Mouse (Mus musculus) right cerebral cortex, postnatal 4 days (tissue): ENCODE results near the gene Espn.

Source experiments
- DNase-seq: peaks from one replicate; pipeline ENCODE4 v3.0.0-alpha.2; 2022

The Espn gene

DNA sequence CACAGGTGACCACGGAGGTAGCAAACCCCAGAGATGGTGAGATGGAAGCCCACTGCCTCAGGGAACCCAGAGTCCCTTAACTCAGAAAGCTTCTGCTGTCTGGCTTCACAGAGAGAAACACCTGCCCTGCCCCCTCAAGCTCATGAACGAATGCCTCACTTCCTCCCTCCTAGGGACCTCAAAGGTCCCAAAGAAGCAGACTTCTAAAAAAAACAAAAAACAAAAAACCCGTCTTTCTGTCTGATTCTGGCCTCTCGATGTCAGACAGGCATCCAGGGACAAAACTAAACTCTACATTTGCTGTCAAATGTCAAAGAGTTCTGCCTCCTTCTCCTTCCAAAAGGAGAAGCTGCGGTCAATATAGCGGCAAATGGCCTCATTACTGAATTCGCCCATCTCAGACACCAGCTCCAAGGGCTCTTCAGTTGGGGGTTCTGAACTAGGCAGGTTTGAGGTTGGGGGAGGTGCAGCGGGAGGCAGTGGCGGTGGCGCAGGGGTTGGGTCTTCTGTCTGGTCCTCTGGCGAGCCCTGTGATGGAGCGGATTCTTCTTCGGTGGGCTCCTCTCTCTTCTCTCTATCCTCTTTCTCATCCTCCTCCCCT, 27.7 kb downstream of the Espn start:
- no peak for DNase-seq

DNA sequence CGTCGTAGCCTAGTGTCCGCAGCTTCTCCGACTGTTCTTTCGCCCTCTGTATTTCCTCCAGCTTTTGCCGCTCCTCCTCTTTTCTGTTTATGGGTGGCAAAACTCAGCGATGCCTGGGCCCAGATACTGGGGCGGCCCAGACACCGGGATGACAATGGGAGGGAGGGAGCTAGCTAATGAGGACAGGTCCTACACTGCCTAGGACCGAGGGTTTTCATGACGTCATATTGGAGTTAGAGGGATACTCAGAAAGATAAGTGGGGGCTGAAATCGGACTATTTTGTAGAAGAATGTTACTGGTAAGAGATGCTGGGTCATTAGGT, 31.0 kb downstream of the Espn start:
- DNase-seq = no peak

DNA sequence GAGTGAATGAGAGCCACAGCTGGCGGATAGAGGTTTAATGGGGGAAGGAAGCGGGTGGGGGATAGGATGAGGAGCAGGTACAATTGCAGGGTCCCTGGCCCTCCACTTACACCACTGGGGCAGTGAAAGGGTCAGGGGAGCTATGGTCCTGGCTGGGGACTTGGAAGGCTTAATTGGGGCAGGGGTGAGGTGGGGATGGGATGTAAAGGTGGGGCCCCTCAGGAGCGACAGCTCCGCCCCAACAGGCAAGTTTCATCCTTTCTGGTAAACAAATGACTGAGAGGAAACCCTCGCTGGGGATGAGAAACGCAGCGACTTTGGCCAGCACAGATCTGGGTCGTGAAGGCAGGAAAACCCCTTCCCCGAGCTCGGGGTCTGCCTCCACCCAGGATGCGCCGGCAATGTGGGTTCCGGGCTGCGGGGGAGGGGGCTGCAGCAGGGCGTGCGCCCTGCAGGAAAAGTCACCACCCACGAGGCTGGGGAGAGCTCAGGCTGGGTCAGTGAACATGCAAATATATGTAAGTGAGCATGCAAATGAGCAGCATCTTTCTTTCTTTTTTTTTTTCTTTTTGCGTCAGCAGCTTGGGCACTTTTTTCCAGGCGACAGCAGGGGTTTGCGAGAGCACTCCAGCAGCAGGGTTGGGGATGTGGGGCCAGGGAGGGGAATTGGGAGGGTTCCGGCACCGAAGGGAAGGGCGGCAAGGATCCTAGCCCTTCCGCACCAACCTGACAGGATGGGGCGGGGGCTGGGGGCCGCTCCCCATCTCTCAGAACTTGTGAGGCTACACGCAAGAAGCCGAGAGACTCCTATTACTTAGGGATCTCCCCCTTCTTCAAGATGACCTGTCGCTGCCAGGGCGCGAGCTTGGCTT, 31.6 kb downstream of the Espn start:
- DNase-seq = no peak

DNA sequence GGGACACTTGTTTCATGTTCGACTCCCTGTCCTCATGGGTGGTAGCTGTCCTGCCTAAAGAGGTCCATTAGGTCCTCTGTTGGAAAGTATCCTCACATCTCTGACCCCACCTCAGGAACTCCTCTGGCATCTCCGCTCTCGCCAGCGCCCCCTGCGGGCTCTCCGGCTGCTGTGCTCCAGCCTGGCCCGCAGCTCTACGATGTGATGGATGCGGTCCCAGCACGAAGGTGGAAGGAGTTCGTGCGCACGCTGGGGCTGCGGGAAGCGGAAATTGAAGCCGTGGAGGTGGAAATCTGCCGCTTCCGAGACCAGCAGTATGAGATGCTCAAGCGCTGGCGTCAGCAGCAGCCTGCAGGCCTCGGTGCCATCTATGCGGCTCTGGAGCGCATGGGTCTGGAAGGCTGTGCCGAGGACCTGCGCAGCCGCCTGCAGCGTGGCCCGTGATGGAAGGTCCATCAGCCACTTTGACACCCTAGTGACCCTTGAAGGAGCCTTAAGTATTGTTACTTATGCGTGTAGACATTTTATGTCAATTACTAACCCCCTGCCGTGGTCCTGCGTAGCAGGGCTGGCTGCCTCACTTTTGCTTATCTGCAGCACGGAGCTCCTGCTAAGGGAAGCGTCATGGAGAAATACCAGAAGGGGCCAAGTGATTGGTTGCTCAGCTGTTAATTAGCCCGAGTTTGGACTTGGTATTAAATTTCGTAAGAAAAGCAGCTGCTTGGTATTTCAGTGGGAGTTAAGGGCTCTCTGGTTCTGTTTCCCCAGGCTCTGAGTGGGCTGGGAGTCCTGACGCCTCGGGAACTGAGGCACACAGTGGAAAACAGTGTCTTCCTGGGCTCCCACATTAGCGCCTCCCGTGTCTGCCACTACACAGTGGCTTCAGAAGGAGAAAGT, 32.5 kb downstream of the Espn start:
- DNase-seq = peak; percentile 66

DNA sequence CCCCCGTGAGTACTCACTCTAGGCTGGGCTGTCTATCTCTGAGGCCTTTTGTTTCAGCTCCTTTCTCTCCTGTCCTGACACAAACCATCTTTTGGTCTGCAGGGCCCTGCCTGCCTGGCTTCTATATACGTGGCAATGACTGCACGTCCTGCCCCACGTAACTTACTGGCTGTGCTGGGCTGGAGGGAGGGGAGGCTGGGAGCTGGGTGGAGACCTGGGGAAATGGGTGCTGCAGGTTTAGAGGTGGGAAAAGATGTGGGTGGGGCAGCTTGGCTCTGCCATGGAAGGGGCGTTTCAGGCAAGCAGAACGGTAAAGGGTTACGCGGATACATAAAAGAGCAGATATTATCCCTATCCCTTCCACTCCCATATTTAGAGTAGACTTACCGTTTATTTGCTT, 34.6 kb downstream of the Espn start:
- no peak for DNase-seq

DNA sequence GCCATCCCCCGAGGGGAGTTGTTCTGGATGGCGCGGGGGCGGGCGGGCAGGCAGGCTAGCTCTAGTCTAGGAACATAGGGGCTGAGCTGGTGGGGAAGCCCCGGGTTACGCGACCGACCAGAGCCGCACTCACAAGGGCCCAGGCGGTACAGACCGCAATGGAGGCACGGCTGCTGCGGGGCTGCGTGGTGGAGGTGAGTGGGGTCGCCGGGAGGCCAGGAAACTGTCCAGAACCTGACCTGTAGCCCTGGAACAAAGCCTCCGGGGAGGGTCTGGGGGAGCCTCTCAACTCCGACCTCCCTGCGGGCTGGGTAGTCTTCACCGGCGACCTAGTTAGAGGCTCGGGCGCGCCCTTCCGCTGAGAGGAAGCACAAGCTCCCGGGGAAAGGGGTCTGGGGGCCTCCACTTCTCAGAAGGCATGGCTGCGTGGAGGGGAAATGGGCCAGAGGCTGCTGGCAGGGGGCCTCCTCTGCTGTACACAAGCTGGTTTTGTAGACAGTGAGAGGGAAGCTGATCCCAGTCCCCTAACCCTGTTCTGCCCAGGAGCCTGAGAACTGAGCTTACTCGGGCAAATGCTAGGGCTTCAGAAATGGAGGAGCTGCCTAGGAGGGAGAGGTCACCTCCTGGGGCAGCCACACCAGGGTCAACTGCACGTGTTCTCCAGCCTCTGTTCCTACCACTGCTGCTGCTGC, 36.1 kb downstream of the Espn start, which contains the start of gene Tnfrsf25:
Gene Tnfrsf25, plus strand, starts transcription at position 14 of the 692 bp plus-strand sequence.
- no peak for DNase-seq

DNA sequence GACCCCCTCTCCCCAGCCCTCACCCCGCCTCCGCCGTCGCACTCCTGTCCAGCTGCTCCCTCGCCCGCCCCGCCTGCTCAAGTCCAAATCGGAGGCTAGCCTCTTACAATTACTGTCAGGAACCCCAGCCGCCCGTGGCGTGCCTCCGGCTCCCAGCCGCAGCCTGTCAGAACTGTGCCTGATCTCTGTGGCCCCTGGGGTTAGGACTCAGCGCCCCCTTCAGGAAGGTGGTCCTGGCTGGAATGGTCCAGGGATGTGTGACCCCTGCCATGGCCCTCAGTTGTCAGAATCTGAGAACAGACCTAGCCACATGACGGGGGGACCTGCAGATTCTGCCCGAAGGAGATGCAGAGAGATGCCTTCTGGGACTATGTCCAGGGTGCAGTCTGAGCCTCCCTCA, 38.1 kb downstream of the Espn start:
- no peak for DNase-seq

DNA sequence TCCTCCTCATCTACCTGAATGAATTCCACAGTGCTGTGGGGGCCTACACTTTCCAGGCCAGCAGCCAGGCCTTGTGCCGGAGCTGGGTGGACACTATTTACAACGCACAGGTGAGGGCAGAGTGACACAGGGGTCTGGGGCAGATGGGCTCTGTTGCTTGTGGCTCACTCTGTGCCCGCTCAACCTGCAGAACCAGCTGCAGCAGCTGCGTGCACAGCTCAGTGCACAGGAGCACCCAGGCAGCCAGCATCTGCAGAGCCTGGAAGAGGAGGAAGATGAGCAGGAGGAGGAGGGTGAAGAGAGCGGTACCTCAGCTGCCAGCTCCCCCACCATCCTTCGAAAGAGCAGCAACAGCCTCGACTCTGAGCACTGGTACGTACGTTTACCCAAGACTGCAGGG, 39.8 kb downstream of the Espn start:
- no peak for DNase-seq

DNA sequence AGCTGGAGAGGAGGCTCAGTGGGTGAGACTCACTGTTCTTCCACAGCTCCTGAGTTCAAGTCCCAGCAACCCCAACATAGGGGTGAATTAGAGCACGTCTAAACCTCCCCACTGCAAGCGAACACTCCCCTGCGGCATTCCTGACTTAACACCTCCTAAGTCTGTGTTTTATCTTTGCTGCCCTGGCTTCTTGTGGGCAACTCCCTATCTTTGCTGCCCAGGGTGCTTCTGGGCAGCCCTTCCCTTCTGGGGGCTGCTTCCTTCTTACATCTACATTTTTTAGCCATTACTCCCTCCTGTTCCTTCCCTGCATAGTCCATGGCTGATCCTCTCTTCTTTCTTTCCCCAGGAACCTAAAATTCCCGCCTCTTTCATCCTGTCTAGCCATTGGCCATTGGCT, 41.5 kb downstream of the Espn start:
- no peak for DNase-seq

DNA sequence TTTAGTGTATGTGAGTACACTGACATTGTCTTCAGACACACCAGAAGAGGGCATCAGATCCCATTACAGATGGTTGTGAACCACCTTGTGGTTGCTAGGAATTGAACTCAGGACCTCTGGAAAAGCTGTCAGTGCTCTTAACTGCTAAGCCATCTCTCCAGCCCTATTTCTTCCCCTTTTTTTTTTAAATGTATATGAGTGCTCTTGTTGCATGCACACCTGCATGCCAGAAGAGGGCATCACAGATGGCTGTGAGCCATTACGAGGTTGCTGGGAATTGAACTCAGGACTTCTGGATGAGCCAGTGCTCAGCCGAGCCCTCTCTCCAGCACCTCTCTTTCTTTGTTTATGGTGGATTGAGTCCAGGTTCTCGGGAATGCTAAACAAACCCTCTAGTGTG, 42.7 kb downstream of the Espn start:
- DNase-seq = no peak

DNA sequence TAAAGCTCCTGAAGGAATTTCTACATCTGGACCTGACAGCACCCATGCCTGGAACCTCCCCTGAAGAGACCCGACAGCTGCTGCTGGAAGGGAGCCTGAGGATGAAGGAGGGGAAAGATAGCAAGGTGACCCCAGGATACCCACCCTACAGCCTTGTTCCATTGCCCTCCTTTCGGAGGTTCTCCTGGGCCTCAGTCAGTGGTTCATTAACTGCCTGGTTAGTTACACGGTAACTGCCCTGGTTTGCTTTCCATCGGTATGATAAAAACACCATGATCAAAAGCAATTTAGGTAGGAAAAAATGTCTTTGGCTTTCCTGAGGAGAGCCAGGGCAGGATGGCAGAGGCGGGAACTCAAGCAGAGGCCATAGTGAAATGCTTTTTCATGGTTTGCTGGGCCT, 43.5 kb downstream of the Espn start:
- DNase-seq = no peak

DNA sequence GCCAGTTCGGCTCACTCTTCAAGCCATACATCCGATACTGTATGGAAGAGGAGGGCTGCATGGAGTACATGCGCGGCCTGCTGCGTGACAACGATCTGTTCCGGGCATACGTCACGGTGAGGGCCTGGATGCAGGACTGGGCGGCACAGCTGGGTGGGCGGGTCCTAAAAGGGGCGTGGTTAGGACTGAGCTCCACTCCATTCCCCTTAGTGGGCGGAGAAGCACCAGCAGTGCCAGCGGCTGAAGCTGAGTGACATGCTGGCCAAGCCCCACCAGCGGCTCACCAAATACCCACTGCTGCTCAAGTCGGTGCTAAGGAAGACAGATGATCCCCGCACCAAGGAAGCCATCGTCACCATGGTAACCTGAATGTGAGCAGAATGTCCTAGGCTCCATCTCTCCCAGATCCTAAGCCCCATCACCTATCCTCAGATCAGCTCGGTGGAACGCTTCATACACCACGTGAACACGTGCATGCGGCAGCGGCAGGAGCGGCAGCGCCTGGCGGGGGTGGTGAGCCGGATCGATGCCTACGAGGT, 44.1 kb downstream of the Espn start:
- peak; percentile 64 for DNase-seq

DNA sequence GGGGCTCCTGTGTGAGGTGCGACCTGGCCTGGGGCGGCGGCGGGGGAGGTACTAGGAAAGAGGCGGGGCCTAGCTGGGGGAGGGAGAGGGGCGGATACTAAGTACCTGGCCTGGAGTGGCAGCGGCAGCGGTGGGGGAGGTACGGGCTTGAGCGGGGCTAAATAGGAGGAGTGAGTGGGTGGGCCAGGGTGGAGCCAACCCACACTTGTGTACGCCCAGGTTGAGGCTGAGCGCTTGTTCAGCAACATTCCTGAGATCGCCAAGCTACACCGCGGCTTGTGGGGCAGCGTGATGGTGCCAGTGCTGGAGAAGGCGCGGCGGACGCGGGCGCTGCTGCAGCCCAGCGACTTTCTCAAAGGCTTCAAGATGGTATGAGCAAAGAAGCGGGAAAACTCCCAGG, 44.7 kb downstream of the Espn start:
- no peak for DNase-seq

DNA sequence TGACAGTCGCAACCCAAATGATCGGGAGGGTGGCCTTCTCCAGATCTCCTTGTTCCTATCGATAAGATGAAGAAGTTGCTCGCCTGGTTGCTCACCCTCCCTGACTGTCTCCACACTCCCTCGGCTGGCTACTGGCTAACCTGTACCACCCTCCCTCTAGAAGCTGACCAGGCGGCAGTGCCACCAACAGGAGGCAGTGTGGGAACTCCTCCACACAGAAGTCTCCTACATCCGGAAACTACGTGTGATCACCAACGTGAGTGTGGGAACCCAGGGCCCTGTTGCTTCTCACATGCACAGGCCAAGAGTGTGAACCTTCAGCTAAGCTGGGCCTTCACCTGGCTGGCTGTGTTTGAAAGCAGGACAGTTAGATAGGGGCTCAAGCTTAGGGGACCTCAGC, 45.4 kb downstream of the Espn start:
- DNase-seq = no peak

DNA sequence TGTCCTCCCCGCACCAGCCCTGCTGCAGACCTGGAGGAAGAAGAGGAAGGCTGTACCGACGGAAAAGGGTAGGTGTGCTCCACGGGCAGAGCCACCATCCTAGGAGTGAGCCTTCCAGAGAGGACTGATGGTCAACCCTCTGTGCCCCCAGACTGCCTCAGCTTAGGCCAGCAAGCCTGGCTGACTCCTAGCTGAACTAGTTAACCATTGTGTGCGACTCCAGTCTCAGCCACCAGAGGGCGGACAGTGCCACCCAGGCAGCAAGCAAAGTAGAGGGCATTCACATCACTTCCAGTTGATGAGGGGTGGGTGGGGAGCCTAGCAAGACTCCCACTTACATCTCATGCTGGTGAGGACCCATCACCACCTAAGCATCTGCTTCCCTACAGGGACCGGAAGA, 49.1 kb downstream of the Espn start:
- peak; percentile 76 for DNase-seq

DNA sequence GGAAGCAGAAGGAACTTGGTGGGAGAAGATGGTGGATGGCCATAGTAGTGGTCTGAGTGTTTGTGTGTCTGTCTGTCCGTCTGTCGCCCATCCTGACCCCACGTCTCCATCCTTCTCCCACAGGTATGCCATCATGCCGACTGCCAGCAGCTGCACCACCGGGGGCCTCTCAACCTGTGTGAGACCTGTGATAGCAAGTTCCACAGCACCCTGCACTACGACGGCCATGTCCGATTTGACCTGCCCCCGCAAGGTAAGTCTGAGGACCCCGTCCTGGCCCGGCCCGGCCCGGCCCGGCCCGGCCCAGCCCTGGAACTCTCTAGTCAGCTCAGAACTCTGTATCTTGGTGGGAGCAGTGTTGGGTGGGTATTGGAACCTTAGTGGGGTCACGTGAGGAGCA, 50.2 kb downstream of the Espn start:
- no peak for DNase-seq

DNA sequence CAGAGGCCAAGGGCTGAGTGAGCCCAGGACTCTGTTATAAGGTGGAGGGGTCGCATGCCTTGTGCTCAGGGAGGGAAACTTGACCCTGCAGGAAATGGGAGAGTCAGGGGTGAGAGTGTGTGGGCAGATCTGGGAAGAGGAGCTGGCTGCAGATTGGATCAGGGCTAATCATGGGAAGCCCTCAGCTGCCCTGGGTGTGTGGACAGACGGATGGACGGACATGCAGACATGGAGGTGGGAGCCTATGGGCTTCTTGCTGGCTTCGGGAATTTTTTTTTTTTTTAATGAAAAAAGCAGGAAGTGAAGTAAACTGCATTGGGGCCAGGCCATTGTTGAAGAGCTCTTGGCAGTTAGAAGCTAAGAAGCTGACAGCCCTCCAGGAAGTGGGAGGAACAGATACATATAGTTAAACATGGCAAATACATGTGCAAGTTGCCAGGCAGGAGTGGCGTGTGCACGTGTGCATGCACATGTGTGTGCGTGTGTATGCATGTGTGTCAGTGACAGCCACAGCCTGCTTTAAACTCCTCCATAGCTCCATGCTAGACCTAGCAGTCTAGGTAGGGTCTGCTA, 51.0 kb downstream of the Espn start:
- no peak for DNase-seq

DNA sequence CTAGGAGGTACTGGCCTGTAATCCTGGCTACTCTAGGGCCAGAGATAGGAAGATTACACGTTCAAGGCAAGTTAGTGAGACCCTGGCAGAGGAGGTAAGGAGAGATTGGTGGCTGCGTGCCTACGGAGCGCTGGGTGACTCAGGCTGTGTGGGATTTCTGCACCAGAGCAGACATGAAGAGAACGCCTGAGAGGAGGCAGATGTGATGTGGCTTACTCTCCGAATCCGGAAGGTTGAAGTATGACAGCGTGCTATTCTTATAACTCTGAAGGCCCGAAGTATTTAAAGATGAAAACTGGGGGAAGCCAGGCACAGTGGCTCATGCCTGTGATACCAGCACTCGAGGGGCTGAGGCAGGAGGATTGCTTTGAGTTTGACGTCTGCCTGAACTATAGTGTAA, 51.6 kb downstream of the Espn start:
- no peak for DNase-seq

DNA sequence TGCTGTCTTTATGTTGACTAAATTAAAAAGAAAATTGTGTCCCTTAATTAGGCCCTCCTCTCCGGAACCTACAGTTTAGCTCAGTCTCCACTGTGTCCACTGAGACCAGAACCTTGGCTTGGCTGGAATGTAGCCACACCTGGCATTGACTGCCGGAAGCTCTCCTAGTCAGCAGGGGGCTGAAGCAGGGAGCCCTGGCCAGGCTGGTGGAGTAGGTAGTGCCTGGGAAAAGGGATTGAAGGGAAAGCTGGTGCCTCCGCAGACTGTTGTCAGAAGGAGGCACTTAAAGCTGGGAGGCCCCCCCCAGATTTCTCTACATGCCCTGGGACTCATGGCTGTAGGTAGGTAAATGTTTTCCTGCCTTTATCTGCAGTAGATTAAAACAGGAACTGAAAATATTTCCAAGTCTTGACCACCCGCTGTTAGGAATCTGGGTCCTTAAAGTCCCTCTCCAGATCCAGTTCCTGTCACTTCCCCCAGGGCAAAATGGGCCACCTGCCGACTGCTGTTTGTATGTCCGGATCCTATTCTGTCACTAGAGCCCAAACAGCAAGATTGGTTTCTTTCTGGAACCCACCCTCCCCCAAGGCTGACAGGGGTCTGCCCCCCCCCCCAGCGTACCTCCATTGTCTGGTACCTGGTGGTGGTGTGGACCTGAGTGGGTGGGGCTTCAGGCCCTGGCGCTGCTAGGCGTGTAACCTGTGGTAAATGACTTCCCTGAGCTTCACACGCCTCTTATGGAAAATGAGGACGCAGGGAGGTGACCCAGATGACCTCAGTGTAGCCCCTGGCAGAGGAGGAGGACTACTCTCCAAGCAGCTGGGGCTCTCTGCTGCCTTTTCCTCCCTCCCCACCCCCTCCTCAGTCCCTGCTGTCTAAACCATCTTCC, 54.0 kb downstream of the Espn start:
- DNase-seq = no peak

DNA sequence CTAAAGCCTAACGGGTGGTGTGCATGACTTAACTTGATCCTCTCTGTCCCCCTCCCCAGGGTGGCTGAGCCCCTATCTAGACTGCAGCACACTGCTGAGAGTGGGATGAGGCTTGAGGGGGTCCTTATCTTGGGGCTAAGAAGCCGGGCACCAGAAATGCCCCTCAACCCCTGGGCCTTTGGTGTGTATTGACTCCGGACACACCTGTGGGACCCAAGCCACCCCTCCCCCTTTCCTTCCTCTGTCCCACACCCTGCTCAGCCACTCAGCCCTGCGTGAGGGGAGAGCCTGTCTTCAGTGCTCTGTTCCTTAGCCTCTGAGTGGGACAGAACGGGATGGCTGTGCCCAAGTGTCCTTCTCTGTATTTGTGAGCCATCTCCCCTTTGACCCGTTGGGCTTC, 55.2 kb downstream of the Espn start:
- DNase-seq = no peak
